Mouse (Mus musculus): Measurements from ENCODE around the gene Kcnh2. TPM values are rescaled to one million over a fixed set of nuclear protein-coding genes. Genes with fewer than 3 reads are reported as not detected.

The Kcnh2 gene
- total and polyA plus RNA-seq, 3 experiments, result 1.8 to 6.8 TPM; not detected in 1

GRCm38 (mm10) chr5:24348546-24348945 lies 2.9 kb downstream of the Kcnh2 start (continued):
- TF ChIP-seq GABPA (IDR thresholded peaks at IDR 0.05; ENCODE audit: low read depth, low read length) (no peak), MYC (IDR thresholded peaks at IDR 0.05; ENCODE audit: low read depth, low read length) (no peak), CHD1 (IDR thresholded peaks at IDR 0.05; ENCODE audit: low read depth, low read length) (no peak), MAFK (IDR thresholded peaks at IDR 0.05; ENCODE audit: borderline replicate concordance, low read depth, low read length) (no peak), TAL1 (IDR thresholded peaks at IDR 0.05; ENCODE audit: low read length) (no peak), BHLHE40 (IDR thresholded peaks at IDR 0.05; ENCODE audit: borderline replicate concordance, low read depth, low read length) (peak; percentile 77)

- peak; percentile 98 for DNase-seq (ENCODE audit: low read depth, low spot score)
- Histone ChIP-seq H3K27me3 (ENCODE audit: control insufficient read depth in 1 of 2, insufficient read depth in 2 of 2, low read length in 2 of 2) (no peaks in the 10 kb centered on the region), H3K4me3 (ENCODE audit: control insufficient read depth in 1 of 2, insufficient read depth in 1 of 2, low read depth in 2 of 2, low read length in 2 of 2) (peak overlapping the region; percentile 57 to 60), H3K9ac (ENCODE audit: control insufficient read depth, low read depth, low read length, poor library complexity, severe bottlenecking) (peak overlapping the region; percentile 66), H3K9me3 (replicated peaks; ENCODE audit: insufficient read depth, low read length) (no peaks in the 10 kb centered on the region), H3K36me3 (ENCODE audit: control insufficient read depth in 1 of 2, insufficient read depth in 2 of 2, low read length in 2 of 2) (peaks cover 0 to 29% of the 10 kb centered on the region in 2 experiments; a peak in 2 of 4 replicates), H3K27ac (ENCODE audit: control insufficient read depth, low read depth, low read length) (0 out of 2 replicates have a peak overlapping the region, but pooled peaks have one; percentile 13), H3K4me1 (ENCODE audit: control insufficient read depth in 1 of 2, insufficient read depth in 2 of 2, low read length in 2 of 2) (peaks cover 25 to 49% of the 10 kb centered on the region in 2 experiments), H3K79me2 (ENCODE audit: control insufficient read depth, insufficient read depth, low read length, poor library complexity) (no peaks in the 10 kb centered on the region; the same call in 1 of the 2 replicates)
- TF ChIP-seq TCF12 (IDR thresholded peaks at IDR 0.05; ENCODE audit: low read depth, low read length), result peak; percentile 53; the same call in 1 of the 2 replicates
- no peak for TF ChIP-seq MEF2A (IDR thresholded peaks at IDR 0.05; ENCODE audit: extremely low read depth, insufficient replicate concordance, low read depth, low read length, poor library complexity, severe bottlenecking)
- peak; percentile 81; the same call in 1 of the 2 replicates for TF ChIP-seq POLR2AphosphoS2 (IDR thresholded peaks at IDR 0.05; ENCODE audit: low read length)
- TF ChIP-seq MXI1 (IDR thresholded peaks at IDR 0.05; ENCODE audit: low read depth, low read length), result peak; percentile 63; the same call in 1 of the 2 replicates
- no peak for TF ChIP-seq MYB (IDR thresholded peaks at IDR 0.05; ENCODE audit: low read depth, low read length)
- peak; percentile 77 to 80 for TF ChIP-seq POLR2A (IDR thresholded peaks at IDR 0.05; ENCODE audit: control insufficient read depth in 1 of 2, insufficient read depth in 1 of 2, low read depth in 1 of 2, low read length in 2 of 2, poor library complexity in 1 of 2)
- TF ChIP-seq KAT2A (conservative IDR thresholded peaks at IDR 0.05; ENCODE audit: low read depth, low read length), result no peak
- peak; percentile 4; the same call in 1 of the 2 replicates for TF ChIP-seq USF1 (IDR thresholded peaks at IDR 0.05; ENCODE audit: low read depth, low read length)
- peak; percentile 51; the same call in 1 of the 2 replicates for TF ChIP-seq SIN3A (IDR thresholded peaks at IDR 0.05; ENCODE audit: low read length)
- no peak for TF ChIP-seq EP300 (IDR thresholded peaks at IDR 0.05; ENCODE audit: low read depth in 1 of 2, low read length in 2 of 2)
- TF ChIP-seq MAZ (IDR thresholded peaks at IDR 0.05; ENCODE audit: low read depth, low read length), result no peak
- no peak for TF ChIP-seq GATA1 (IDR thresholded peaks at IDR 0.05; ENCODE audit: low read depth, low read length)
- TF ChIP-seq CHD2 (IDR thresholded peaks at IDR 0.05; ENCODE audit: low read length), result no peak
- no peak for TF ChIP-seq E2F4 (IDR thresholded peaks at IDR 0.05; ENCODE audit: borderline replicate concordance, low read depth, low read length)
- peak; percentile 78 for TF ChIP-seq NRF1 (IDR thresholded peaks at IDR 0.05; ENCODE audit: insufficient read depth, low read depth, low read length, poor library complexity, severe bottlenecking)
- peak; percentile 77; the same call in 1 of the 2 replicates for TF ChIP-seq ZMIZ1 (IDR thresholded peaks at IDR 0.05; ENCODE audit: low read depth, low read length)
- TF ChIP-seq RAD21 (IDR thresholded peaks at IDR 0.05; ENCODE audit: low read depth, low read length), result no peak
- TF ChIP-seq USF2 (IDR thresholded peaks at IDR 0.05; ENCODE audit: borderline replicate concordance in 1 of 2, insufficient read depth in 1 of 2, low read depth in 1 of 2, low read length in 2 of 2), result no peak
- TF ChIP-seq MAFK (IDR thresholded peaks at IDR 0.05; ENCODE audit: borderline replicate concordance, low read depth, low read length), result no peak
- peak; percentile 83 for TF ChIP-seq NELFE (IDR thresholded peaks at IDR 0.05; ENCODE audit: low read depth, low read length)
- TF ChIP-seq ETS1 (IDR thresholded peaks at IDR 0.05; ENCODE audit: low read depth, low read length), result no peak
- peak; percentile 19; the same call in 1 of the 2 replicates for TF ChIP-seq MAX (IDR thresholded peaks at IDR 0.05; ENCODE audit: low read length)
- peak; percentile 54 for TF ChIP-seq ELF1 (IDR thresholded peaks at IDR 0.05; ENCODE audit: low read depth, low read length)
- TF ChIP-seq HCFC1 (IDR thresholded peaks at IDR 0.05; ENCODE audit: low read depth, low read length), result peak; percentile 47; the same call in 1 of the 2 replicates
- no peak for TF ChIP-seq ZC3H11A (IDR thresholded peaks at IDR 0.05; ENCODE audit: low read depth, low read length)
Measured at GRCm38 (mm10) chr5:24348128-24348527, 3.3 kb downstream of the Kcnh2 start.
